Mouse (Mus musculus): ENCODE measurements around the gene Tmem100. TPM values are rescaled to one million over a fixed set of nuclear protein-coding genes. Genes with fewer than 3 reads are reported as not detected.
A peak's percentile ranks its signal among the peaks of the same experiment; 100 is the strongest.

The Tmem100 gene
- polyA plus RNA-seq, 1 experiment from 2014 or later = 1.2 TPM

- DNase-seq = no peak
- TF ChIP-seq CTCF (IDR thresholded peaks at IDR 0.05; ENCODE audit: low read depth) (no peak), EP300 (IDR thresholded peaks at IDR 0.05; ENCODE audit: low read depth) (no peak)
- H3K4me1 ChIP-seq (ENCODE audit: insufficient read depth) = peaks cover 37% of the 10 kb centered on the region
- H3K27ac ChIP-seq (ENCODE audit: low read depth) = peak overlapping the region; percentile 66
- no peaks in the 10 kb centered on the region for H3K36me3 ChIP-seq (replicated peaks; ENCODE audit: insufficient read depth, low read length)
- H3K9ac ChIP-seq (replicated peaks) = no peak overlapping the region
- H3K9me3 ChIP-seq (ENCODE audit: low read length) = no peaks in the 10 kb centered on the region
- no peak overlapping the region for H3K4me2 ChIP-seq (ENCODE audit: low read depth, low read length)
- WGBS (ENCODE audit: insufficient replicate concordance) = 79% methylated on average over 18 of the region's 18 CpGs
- H3K4me3 ChIP-seq (ENCODE audit: low read depth, low read length) = no peak overlapping the region
- no peak for ATAC-seq
- H3K27me3 ChIP-seq (ENCODE audit: insufficient read depth, low read length) = no peaks in the 10 kb centered on the region
These were observed 31.0 kb upstream of the Tmem100 start for GRCm38 (mm10) chr11:89998996-89999770.

DNA sequence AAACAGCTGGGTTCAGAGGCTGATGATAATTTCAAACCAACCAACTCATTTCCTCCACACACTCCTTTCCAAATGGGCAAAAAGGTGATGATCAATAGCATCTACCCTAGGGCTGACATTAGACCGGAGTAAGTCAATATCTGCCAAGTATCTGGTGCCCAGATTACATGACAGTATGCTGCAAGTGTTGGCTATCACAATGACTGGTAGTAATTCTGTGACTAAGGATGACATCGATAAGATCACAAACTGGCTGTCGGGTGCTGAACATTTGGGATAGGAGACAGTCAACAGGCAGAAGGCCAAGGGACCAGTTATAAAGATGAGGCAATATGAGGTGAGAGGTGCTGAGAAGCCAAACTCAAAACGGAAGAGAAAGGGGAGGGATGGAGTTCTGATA, 29.5 kb upstream of the Tmem100 start:
- peak overlapping the region; percentile 92; the same call in 1 of the 2 replicates for H3K4me2 ChIP-seq (ENCODE audit: low read depth, low read length)
- TF ChIP-seq CTCF (IDR thresholded peaks at IDR 0.05; ENCODE audit: low read depth) (no peak), EP300 (IDR thresholded peaks at IDR 0.05; ENCODE audit: low read depth) (peak; percentile 46; the same call in 1 of the 2 replicates)
- ATAC-seq = peak; percentile 30; the same call in 1 of the 2 replicates
- WGBS (ENCODE audit: insufficient replicate concordance) = 61% methylated on average over 4 of the region's 4 CpGs
- no peaks in the 10 kb centered on the region for H3K27me3 ChIP-seq (ENCODE audit: insufficient read depth, low read length)
- DNase-seq = no peak
- peak overlapping the region; percentile 21; the same call in 1 of the 2 replicates for H3K9ac ChIP-seq (replicated peaks)
- H3K9me3 ChIP-seq (ENCODE audit: low read length) = no peaks in the 10 kb centered on the region
- no peak overlapping the region for H3K4me3 ChIP-seq (ENCODE audit: low read depth, low read length)
- no peaks in the 10 kb centered on the region for H3K36me3 ChIP-seq (replicated peaks; ENCODE audit: insufficient read depth, low read length)
- H3K27ac ChIP-seq (ENCODE audit: low read depth) = peak overlapping the region; percentile 66
- H3K4me1 ChIP-seq (ENCODE audit: insufficient read depth) = peaks cover 37% of the 10 kb centered on the region

GRCm38 (mm10) chr11:90001396-90002230, 28.5 kb upstream of the Tmem100 start:
- no peaks in the 10 kb centered on the region for H3K9me3 ChIP-seq (ENCODE audit: low read length)
- peak overlapping the region; percentile 66; the same call in 1 of the 2 replicates for H3K27ac ChIP-seq (ENCODE audit: low read depth)
- H3K4me1 ChIP-seq (ENCODE audit: insufficient read depth) = peaks cover 30% of the 10 kb centered on the region
- ATAC-seq = no peak
- no peaks in the 10 kb centered on the region for H3K27me3 ChIP-seq (ENCODE audit: insufficient read depth, low read length)
- peak overlapping the region; percentile 75; the same call in 1 of the 2 replicates for H3K9ac ChIP-seq (replicated peaks)
- TF ChIP-seq EP300 (IDR thresholded peaks at IDR 0.05; ENCODE audit: low read depth) (no peak), CTCF (IDR thresholded peaks at IDR 0.05; ENCODE audit: low read depth) (no peak)
- no peak for DNase-seq
- 79% methylated on average over 10 of the region's 10 CpGs for WGBS (ENCODE audit: insufficient replicate concordance)
- peak overlapping the region; percentile 92 for H3K4me2 ChIP-seq (ENCODE audit: low read depth, low read length)
- H3K36me3 ChIP-seq (replicated peaks; ENCODE audit: insufficient read depth, low read length) = no peaks in the 10 kb centered on the region
- peak overlapping the region; percentile 61 for H3K4me3 ChIP-seq (ENCODE audit: low read depth, low read length)

DNA sequence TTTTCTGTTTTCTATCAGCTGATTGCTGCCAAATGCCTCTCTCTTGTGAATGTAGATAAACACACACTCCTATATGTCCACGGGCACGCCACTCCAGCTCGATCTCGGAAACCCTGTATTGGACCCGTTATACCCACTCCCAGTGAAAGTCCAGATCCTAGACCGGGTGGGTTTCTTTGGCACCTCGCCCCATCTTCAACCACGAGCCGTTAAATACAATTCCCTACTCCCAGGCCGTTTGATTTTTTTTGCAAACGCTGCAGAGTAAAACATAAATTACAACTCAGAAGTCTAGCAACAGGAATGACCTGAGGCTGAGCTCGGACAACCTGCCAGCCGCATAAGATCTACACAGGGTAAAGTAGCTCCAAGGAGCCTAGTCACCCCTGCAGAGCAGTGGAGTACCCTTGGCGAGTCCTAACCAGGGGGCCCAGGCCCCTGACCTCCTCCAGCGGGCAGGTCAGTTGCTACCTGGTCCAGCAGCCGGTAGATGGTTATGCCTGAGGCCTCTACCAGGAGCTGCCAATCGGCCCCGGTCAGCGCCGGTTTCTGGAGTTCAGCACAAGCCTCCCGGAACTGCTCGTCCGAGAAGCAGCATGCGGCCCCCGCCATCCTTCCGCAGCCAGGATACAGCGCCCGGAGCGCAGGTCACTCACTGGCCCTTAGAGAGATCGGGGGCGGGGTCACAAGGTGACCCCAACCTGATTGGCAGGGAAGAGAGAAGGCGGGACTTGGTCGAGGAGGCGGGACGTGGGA, 27.7 kb upstream of the Tmem100 start, which contains the start of gene Pctp:
TSS of gene Pctp (minus strand) at position 664 of the 756 bp plus-strand sequence.
- Histone ChIP-seq H3K9me3 (ENCODE audit: low read length) (no peaks in the 10 kb centered on the region), H3K27me3 (ENCODE audit: insufficient read depth, low read length) (no peaks in the 10 kb centered on the region), H3K4me1 (ENCODE audit: insufficient read depth) (peaks cover 24% of the 10 kb centered on the region), H3K4me3 (ENCODE audit: low read depth, low read length) (peak within 1 kb of the TSS; percentile 61), H3K4me2 (ENCODE audit: low read depth, low read length) (peak within 1 kb of the TSS; percentile 92), H3K27ac (ENCODE audit: low read depth) (peak within 1 kb of the TSS; percentile 66), H3K9ac (replicated peaks) (peak within 1 kb of the TSS; percentile 75), H3K36me3 (replicated peaks; ENCODE audit: insufficient read depth, low read length) (no peaks in the 10 kb centered on the region)
- ATAC-seq = peak; percentile 97
- WGBS (ENCODE audit: insufficient replicate concordance) = 7% methylated on average over 35 of the region's 35 CpGs
- peak; percentile 91 for DNase-seq
- no peak for TF ChIP-seq EP300 (IDR thresholded peaks at IDR 0.05; ENCODE audit: low read depth)
- TF ChIP-seq CTCF (IDR thresholded peaks at IDR 0.05; ENCODE audit: low read depth) = no peak

- TF ChIP-seq CTCF (IDR thresholded peaks at IDR 0.05; ENCODE audit: low read depth) (no peak), EP300 (IDR thresholded peaks at IDR 0.05; ENCODE audit: low read depth) (no peak)
- peak overlapping the region; percentile 92 for H3K4me2 ChIP-seq (ENCODE audit: low read depth, low read length)
- H3K4me1 ChIP-seq (ENCODE audit: insufficient read depth) = peaks cover 20% of the 10 kb centered on the region
- ATAC-seq (no peak), DNase-seq (no peak)
- no peaks in the 10 kb centered on the region for H3K9me3 ChIP-seq (ENCODE audit: low read length)
- peak overlapping the region; percentile 61 for H3K4me3 ChIP-seq (ENCODE audit: low read depth, low read length)
- H3K27me3 ChIP-seq (ENCODE audit: insufficient read depth, low read length) = no peaks in the 10 kb centered on the region
- 10% methylated on average over 8 of the region's 8 CpGs for WGBS (ENCODE audit: insufficient replicate concordance)
- no peak overlapping the region for H3K27ac ChIP-seq (ENCODE audit: low read depth)
- H3K9ac ChIP-seq (replicated peaks) = no peak overlapping the region
- no peaks in the 10 kb centered on the region for H3K36me3 ChIP-seq (replicated peaks; ENCODE audit: insufficient read depth, low read length)
These were observed 27.2 kb upstream of the Tmem100 start for GRCm38 (mm10) chr11:90002987-90003348.

All from liver, postnatal 0 days (tissue).